Mouse (Mus musculus) kidney, embryonic 14.5 days (tissue): ENCODE data around the gene Lsg1. TPM values are rescaled to one million over a fixed set of nuclear protein-coding genes. Genes with fewer than 3 reads are reported as not detected.

ENCODE experiments used
- ATAC-seq: fragments of 200-750 bp; cut with Nextera tagmentation; 2 replicates; pipeline ENCODE4 v1.8.0; 2017; ENCODE audit warnings: moderate number of reproducible peaks, mild to moderate bottlenecking, moderate TSS enrichment, moderate library complexity; ENCODE audit not compliant: low FRiP score, low TSS enrichment
- H3K27ac ChIP-seq: fragments of 300-500 bp; sonication (generic); 2 replicates; pipeline ENCODE4 v1.5.1; 2014; ENCODE audit warnings: low read depth, mild to moderate bottlenecking, low read length, moderate library complexity, mixed read lengths
- H3K27me3 ChIP-seq: fragments of 300-500 bp; sonication (generic); 2 replicates; pipeline ENCODE4 v1.6.1; 2014; ENCODE audit warnings: mild to moderate bottlenecking, low read length; ENCODE audit not compliant: control insufficient read depth, insufficient read depth
- H3K36me3 ChIP-seq: fragments of 300-500 bp; sonication (generic); 2 replicates; pipeline ENCODE4 v1.6.1; 2014; ENCODE audit warnings: low read length, mixed read lengths; ENCODE audit not compliant: control insufficient read depth, insufficient read depth
- H3K4me1 ChIP-seq: fragments of 300-500 bp; sonication (generic); 2 replicates; pipeline ENCODE4 v1.6.1; 2014; ENCODE audit warnings: low read length, mixed read lengths; ENCODE audit not compliant: control insufficient read depth, insufficient read depth
- H3K4me2 ChIP-seq: fragments of 300-500 bp; sonication (generic); replicated peaks from 2 replicates; pipeline ENCODE4 v1.6.1; 2014; ENCODE audit warnings: low read depth, mild to moderate bottlenecking, low read length
- H3K4me3 ChIP-seq: fragments of 300-500 bp; sonication (generic); 2 replicates; pipeline ENCODE4 v1.5.1; 2014; ENCODE audit warnings: mild to moderate bottlenecking, low read length
- H3K9ac ChIP-seq: fragments of 300-500 bp; sonication (generic); 2 replicates; pipeline ENCODE4 v1.6.1; 2014; ENCODE audit warnings: low read depth, mild to moderate bottlenecking, low read length, moderate library complexity
- H3K9me3 ChIP-seq: fragments of 300-500 bp; sonication (generic); 2 replicates; pipeline ENCODE4 v1.6.1; 2016; ENCODE audit warnings: low read length; ENCODE audit not compliant: control insufficient read depth
- WGBS: fragments of 180-500 bp; shearing (Covaris S2); extraction: QIAGEN DNeasy Blood & Tissue Kit; methylation state at CpG from one replicate; pipeline ENCODE4 v1.1.7; 2014; 5-methylcytosine and 5-hydroxymethylcytosine counted together
- polyA plus RNA-seq: library from polyadenylated mRNA; unstranded; fragments of >200 nt; fragmentation: Nextera tagmentation; extraction: Ambion mirVana; gene quantifications from 2 replicates; pipeline ENCODE4 v1.2.1, GENCODE M21; 2014

Gene Lsg1
- polyA plus RNA-seq, result 56.8 and 74.8 TPM in 2 replicates

GRCm38 (mm10) chr16:30587494-30588327, at the start of gene Lsg1:
Gene Lsg1, minus strand, starts transcription at chr16:30587592.
- no peaks in the 10 kb centered on the region for H3K27me3 ChIP-seq
- peak; percentile 92 for ATAC-seq
- H3K9ac ChIP-seq, result peak within 1 kb of the TSS; percentile 86
- H3K9me3 ChIP-seq, result no peaks in the 10 kb centered on the region
- 4% methylated on average over 35 of the region's 35 CpGs for WGBS
- peak within 1 kb of the TSS; percentile 97 for H3K4me3 ChIP-seq
- H3K4me1 ChIP-seq, result peaks cover 4% of the 10 kb centered on the region; the same call in 1 of the 2 replicates
- H3K36me3 ChIP-seq, result peaks cover 29% of the 10 kb centered on the region
- H3K4me2 ChIP-seq, result peak within 1 kb of the TSS; percentile 79
- peak within 1 kb of the TSS; percentile 71; the same call in 1 of the 2 replicates for H3K27ac ChIP-seq

GRCm38 (mm10) chr16:30633906-30634746, 46.7 kb upstream of the Lsg1 start:
- H3K4me1 ChIP-seq, result no peaks in the 10 kb centered on the region
- H3K36me3 ChIP-seq, result no peaks in the 10 kb centered on the region
- H3K27ac ChIP-seq, result 0 out of 2 replicates have a peak overlapping the region, but pooled peaks have one; percentile 30
- no peaks in the 10 kb centered on the region for H3K27me3 ChIP-seq
- peak; percentile 91 for ATAC-seq
- no peak overlapping the region for H3K4me2 ChIP-seq
- no peak overlapping the region for H3K9ac ChIP-seq
- H3K9me3 ChIP-seq, result no peaks in the 10 kb centered on the region
- 45% methylated on average over 8 of the region's 8 CpGs for WGBS
- H3K4me3 ChIP-seq, result no peak overlapping the region

GRCm38 (mm10) chr16:30629509-30629908, 42.1 kb upstream of the Lsg1 start:
- Histone ChIP-seq H3K27me3 (no peaks in the 10 kb centered on the region), H3K9me3 (no peaks in the 10 kb centered on the region), H3K4me1 (no peaks in the 10 kb centered on the region), H3K9ac (no peak overlapping the region), H3K36me3 (no peaks in the 10 kb centered on the region), H3K4me3 (no peak overlapping the region), H3K27ac (no peak overlapping the region), H3K4me2 (no peak overlapping the region)
- ATAC-seq, result no peak
- 89% methylated on average over 5 of the region's 5 CpGs for WGBS

- no peak overlapping the region for H3K9ac ChIP-seq
- H3K36me3 ChIP-seq, result no peaks in the 10 kb centered on the region
- H3K27me3 ChIP-seq, result no peaks in the 10 kb centered on the region
- H3K9me3 ChIP-seq, result no peaks in the 10 kb centered on the region
- no peaks in the 10 kb centered on the region for H3K4me1 ChIP-seq
- WGBS, result 63% methylated on average over 6 of the region's 6 CpGs
- no peak overlapping the region for H3K4me3 ChIP-seq
- no peak for ATAC-seq
- H3K27ac ChIP-seq, result no peak overlapping the region
- H3K4me2 ChIP-seq, result no peak overlapping the region
These were observed 41.0 kb upstream of the Lsg1 start for GRCm38 (mm10) chr16:30628401-30628800.

- Histone ChIP-seq H3K27me3 (no peaks in the 10 kb centered on the region), H3K4me3 (no peak overlapping the region), H3K4me2 (no peak overlapping the region), H3K27ac (no peak overlapping the region), H3K4me1 (no peaks in the 10 kb centered on the region), H3K36me3 (no peaks in the 10 kb centered on the region), H3K9me3 (no peaks in the 10 kb centered on the region), H3K9ac (no peak overlapping the region)
- ATAC-seq, result no peak
- WGBS, result 76% methylated on average over 11 of the region's 11 CpGs
These were observed 40.4 kb upstream of the Lsg1 start for GRCm38 (mm10) chr16:30627586-30628337.

GRCm38 (mm10) chr16:30624640-30625039, 37.2 kb upstream of the Lsg1 start:
- no peak overlapping the region for H3K4me3 ChIP-seq
- H3K4me2 ChIP-seq, result no peak overlapping the region
- H3K27me3 ChIP-seq, result no peaks in the 10 kb centered on the region
- no peaks in the 10 kb centered on the region for H3K9me3 ChIP-seq
- no peaks in the 10 kb centered on the region for H3K4me1 ChIP-seq
- no peak overlapping the region for H3K27ac ChIP-seq
- no peak overlapping the region for H3K9ac ChIP-seq
- ATAC-seq, result no peak
- H3K36me3 ChIP-seq, result no peaks in the 10 kb centered on the region
- WGBS, result 77% methylated on average over 2 of the region's 2 CpGs

- Histone ChIP-seq H3K9me3 (no peaks in the 10 kb centered on the region), H3K4me3 (no peak overlapping the region), H3K27ac (no peak overlapping the region), H3K27me3 (no peaks in the 10 kb centered on the region), H3K4me2 (no peak overlapping the region), H3K36me3 (no peaks in the 10 kb centered on the region), H3K4me1 (no peaks in the 10 kb centered on the region), H3K9ac (no peak overlapping the region)
- ATAC-seq, result no peak
- WGBS, result 75% methylated on average over 7 of the region's 7 CpGs
These were observed 36.3 kb upstream of the Lsg1 start for GRCm38 (mm10) chr16:30623645-30624044.

GRCm38 (mm10) chr16:30616281-30616680, 28.9 kb upstream of the Lsg1 start:
- Histone ChIP-seq H3K9me3 (no peaks in the 10 kb centered on the region), H3K9ac (no peak overlapping the region), H3K4me3 (no peak overlapping the region), H3K4me2 (no peak overlapping the region), H3K27ac (no peak overlapping the region), H3K36me3 (no peaks in the 10 kb centered on the region), H3K27me3 (no peaks in the 10 kb centered on the region), H3K4me1 (no peaks in the 10 kb centered on the region)
- ATAC-seq, result no peak
- 84% methylated on average over 3 of the region's 3 CpGs for WGBS
